Mouse (Mus musculus): Measurements from ENCODE around the gene Tcf25. TPM values are rescaled to one million over a fixed set of nuclear protein-coding genes. Genes with fewer than 3 reads are reported as not detected.
"Not testable (repeated sequence)": the region's sequence is repeated elsewhere in the genome, so short reads cannot be mapped to it uniquely, and the experiment has no call there.

The Tcf25 gene
- total RNA-seq, 2 experiments from 2014 or later, result 568 to 614 TPM

DNA sequence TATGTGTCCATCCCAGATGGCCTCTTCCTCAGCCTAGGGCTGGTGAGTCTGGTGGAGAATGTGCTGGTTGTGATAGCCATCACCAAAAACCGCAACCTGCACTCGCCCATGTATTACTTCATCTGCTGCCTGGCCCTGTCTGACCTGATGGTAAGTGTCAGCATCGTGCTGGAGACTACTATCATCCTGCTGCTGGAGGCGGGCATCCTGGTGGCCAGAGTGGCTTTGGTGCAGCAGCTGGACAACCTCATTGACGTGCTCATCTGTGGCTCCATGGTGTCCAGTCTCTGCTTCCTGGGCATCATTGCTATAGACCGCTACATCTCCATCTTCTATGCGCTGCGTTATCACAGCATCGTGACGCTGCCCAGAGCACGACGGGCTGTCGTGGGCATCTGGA lies 34.1 kb downstream of the Tcf25 start:
- intact Hi-C loops (cut with DNase I), result no loop called here
- DNase-seq (ENCODE audit: low spot score in 2 of 2), result no peak

DNA sequence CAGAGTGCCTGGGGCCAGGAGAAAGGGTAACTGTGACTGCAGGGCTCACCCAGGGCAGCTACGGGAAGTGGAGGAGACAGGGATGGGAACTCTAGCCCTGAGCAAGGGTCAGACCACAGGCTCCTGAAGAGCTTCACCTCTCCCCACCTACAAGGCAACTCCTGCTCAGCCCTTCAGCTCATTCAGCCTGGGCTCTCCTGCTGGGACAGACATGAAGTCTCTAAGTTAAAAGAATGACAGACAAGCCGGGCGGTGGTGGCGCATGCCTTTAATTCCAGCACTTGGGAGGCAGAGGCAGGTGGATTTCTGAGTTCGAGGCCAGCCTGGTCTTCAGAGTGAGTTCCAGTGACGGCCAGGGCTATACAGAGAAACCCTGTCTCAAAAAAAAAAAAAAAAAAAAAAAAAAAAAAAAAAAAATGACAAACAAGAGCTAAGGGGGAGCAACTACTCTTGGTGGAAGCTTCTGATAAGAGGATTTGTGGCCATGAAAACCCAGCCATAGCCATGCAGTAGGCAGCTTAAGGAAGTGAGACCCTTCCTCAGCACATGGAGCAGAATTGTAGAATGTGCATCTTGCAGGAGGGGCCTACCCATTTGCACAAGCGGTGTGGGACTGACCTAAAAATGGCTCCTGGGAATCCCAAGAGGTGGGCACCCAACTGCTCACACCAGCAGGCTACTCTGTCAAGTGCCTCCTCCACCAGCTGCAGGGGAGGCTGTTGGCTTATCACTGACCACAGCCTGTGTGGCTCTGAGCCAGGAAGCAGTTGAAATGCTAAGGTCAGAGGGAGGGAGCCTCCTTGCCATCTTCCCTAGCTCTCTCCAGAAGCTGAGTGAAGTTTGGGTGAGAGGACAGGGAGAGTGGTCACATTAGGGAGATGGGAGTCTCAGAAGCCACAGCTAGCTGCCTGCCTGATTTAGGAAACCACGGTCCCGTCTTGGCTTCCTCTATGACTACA lies 35.3 kb downstream of the Tcf25 start:
- no peak for DNase-seq (ENCODE audit: low spot score in 2 of 2)

DNA sequence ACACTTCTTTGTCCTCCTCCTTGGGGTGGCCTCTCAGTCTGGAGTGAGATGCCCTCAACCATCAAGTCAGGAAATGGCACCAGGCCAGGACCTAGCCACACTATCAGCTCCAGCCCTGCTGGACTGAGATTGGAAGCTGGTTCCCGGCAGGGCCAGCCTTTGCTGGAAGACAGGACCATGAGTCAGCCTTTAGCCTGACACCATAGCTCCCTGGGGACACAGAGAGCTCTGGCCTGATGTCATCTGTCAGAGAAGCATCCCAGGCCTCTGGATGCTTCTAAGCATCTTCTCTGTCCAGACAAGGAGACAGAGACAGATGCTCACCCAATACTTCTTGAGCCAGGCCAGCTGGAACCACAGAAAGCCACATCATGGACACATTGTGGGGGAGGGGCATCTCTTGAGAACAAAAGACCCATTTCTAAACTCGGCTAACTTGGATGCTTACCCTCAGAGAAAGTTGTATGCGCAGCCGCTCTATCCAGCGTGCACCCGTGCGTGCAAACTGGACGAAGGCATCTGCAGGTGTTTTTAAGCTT lies 36.6 kb downstream of the Tcf25 start:
- intact Hi-C loops (cut with DNase I), result no loop called here
- DNase-seq (ENCODE audit: low spot score in 2 of 2), result peak in 1 of 2 experiments; percentile 57

More for the DNA sequence above, 35.3 kb downstream of the Tcf25 start:
- intact Hi-C loops (cut with DNase I), result no loop called here

DNA sequence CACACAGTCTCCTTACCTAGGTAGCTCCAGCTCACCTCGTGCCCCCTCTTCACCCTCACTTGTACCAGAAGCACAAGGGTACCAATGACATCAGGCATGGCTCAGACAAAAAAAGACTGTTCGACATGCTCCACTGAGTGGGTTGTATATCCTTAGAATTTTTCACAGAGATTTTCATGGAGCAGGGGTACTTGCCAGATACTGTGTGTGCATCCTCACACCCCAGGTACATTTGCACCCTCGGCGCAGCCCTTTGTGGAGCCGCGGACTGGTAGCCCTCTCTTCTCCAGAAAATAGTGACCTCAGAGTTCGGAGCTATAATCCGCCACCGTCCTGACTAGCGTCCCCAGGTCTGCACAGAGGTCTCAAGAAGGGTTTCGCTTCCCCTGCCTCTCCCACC lies 37.2 kb downstream of the Tcf25 start:
- DNase-seq (ENCODE audit: low spot score in 2 of 2), result peak in 1 of 2 experiments; percentile 41
- intact Hi-C loops (cut with DNase I), result no loop called here

DNA sequence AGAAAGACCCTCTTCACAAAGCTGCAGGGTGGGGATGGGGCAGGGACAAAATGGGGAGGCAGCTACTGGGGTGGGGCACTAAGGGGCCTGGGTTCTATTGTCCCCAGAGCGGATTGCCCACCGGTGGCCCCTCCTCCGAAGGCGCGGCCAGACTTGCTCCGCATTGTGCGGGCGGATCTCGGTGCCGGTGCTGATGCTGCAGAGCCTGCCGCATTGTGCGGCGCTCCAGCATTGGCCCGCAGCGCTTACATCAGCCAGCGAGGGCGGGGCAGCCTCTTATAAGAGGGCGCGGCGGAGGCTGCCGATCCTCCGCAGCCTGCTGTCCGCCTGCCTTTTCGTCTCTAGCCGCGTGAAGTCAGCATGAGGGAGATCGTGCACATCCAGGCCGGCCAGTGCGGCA lies 37.7 kb downstream of the Tcf25 start, which contains the start of gene Tubb3:
Gene Tubb3 (plus strand): TSS at position 179 of the 400 bp plus-strand sequence.
- DNase-seq (ENCODE audit: low spot score in 2 of 2), result peak; percentile 90 to 96
- intact Hi-C loops (cut with DNase I), result no loop called here

DNA sequence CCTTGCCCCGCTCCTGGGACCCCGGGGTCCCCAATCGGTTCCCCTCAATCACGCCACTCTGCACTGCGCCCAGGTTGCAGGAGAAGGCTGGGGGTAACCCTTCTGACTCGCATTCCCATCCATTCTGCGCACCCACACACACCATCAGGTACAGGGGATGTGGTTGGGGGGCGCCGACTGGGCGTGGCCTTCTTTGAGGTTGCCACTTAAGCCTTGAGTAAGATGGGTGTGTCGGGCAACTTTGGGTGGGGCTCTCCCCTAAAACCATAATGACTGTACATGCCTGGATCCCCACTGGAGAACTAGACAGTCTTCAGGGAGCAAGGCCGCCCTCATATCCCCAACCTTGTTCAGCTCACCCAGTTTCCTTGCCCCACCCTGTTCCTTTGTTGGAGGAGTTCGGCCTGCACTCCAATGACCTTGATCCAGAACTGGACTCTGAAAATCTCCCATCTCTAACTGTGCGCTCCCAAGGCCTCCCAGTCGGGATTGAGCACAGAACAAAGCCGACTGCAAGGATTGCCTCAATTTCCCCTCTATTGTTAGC lies 38.3 kb downstream of the Tcf25 start:
- intact Hi-C loops (cut with DNase I), result no loop called here
- DNase-seq (ENCODE audit: low spot score in 2 of 2), result peak in 1 of 2 experiments; percentile 55

DNA sequence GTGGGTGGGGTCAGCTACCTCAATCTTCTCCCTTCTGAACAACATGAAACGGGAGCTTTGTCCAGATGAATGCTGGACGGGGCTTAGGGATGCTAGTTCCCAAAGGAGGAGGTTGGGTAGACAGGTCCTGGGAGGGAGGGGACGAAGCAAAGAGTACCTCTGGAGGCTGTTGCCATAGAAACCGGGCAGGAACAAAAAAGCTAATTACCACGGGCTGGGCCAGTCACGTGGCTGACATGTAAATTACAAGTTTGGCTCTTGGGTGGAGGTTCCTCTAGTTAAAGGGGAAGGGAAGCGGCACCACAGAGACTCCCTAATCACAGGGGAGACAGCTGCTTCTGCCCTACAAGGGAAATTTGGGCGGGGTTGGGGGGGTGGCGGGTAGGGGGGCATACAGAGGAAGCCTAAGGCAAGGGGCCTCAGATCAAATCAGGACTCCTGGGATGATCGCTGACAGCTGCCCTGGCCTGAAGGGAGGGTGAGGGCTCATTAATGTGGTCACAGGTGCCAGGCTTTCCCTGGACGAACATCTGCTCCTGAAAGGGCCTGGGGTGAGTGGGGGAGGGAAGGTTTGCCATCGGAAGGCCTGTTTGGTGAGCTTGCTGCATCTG lies 39.1 kb downstream of the Tcf25 start:
- intact Hi-C loops (cut with DNase I), result no loop called here
- DNase-seq (ENCODE audit: low spot score in 2 of 2), result peak; percentile 85 to 95

DNA sequence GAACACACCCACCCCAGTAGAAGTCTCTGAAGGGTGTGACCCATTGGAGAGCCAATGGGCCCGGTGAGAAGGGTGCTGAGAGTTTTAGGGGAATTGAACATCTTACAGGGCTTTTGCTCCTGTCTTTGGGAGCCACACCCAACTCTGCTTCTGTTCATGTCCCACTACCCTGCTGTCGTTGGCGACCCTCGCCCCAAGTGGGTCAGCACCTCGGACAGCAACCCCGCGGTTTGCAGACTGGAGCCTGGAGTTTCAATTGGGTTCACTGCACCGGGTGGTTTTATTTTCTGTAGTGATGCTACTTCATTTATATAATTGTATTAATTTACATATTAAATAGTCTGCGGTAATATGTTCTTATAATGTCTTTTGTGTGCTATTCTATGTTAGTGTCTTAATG lies 40.7 kb downstream of the Tcf25 start:
- intact Hi-C loops (cut with DNase I), result no loop called here
- DNase-seq (ENCODE audit: low spot score in 2 of 2), result no peak

DNA sequence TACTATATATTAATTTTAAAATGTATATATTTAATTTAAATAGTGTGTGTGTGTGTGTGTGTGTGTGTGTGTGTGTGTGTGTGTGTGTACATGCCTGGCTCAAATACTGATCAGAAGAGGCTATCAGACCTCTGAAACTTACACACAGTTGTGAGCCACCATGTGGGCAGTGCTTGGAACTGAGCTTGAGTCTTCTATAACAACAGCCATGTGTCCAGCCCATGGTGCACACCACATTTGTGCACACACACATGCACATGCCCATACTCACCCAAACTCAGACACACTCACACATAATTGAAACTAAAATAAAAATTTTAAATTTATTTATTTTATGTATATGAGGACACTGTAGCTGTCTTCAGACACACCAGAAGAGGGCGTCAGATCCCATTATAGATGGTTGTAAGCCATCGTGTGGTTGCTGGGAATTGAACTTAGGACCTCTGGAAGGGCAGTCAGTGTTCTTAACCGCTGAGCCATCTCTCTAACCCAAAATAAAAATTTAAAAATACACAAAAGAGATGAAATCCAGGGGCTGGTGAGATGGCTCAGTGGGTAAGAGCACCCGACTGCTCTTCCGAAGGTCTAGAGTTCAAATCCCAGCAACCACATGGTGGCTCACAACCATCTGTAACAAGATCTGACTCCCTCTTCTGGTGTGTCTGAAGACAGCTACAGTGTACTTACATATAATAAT lies 41.6 kb downstream of the Tcf25 start:
- DNase-seq (ENCODE audit: low spot score in 2 of 2); intact Hi-C loops (cut with DNase I): not testable (repeated sequence)

DNA sequence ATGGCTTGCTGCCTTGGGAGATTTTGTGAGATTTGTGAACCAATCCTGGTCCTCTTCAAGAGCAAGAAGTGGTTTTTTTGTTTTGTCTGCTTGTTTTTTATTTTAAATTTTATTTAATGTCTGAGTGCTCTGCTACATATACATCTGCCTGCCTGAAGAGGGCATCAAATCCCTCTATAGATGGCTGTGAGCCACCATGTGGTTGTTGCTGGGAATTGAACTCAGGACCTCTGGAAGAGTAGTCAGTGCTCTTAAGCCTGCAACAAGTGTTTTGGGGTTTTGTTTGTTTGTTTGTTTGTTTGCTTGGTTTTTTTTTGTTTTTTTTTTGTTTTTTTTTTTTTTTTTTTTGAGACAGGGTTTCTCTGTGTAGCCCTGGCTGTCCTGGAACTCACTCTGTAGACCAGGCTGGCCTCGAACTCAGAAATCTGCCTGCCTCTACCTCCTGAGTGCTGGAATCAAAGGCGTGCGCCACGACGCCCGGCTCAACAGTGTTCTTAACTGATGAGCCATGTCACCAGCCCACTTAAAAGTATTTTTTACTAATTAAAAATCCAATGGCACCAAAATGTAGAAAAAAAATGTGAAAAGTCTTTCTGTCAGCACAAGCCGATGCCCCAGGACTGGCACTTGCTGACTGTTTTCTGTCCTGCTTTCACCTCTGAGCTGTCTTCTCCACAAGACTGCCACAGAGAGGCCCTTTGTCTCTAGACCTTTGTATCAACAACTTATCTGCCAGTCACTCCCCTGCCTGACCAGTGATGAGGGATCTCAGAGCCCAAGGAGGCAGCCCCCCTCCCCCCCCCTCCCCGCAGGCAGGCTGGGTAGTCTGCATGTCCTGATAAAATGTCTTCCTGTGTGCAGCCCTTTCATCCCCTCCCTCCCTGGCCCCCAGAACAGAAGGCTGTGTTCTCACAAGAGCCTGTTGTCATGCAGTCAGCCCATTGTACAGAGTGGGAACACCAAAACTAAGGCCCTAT lies 42.7 kb downstream of the Tcf25 start:
- intact Hi-C loops (cut with DNase I), result no loop called here
- peak in 1 of 2 experiments; percentile 62 for DNase-seq (ENCODE audit: low spot score in 2 of 2)

DNA sequence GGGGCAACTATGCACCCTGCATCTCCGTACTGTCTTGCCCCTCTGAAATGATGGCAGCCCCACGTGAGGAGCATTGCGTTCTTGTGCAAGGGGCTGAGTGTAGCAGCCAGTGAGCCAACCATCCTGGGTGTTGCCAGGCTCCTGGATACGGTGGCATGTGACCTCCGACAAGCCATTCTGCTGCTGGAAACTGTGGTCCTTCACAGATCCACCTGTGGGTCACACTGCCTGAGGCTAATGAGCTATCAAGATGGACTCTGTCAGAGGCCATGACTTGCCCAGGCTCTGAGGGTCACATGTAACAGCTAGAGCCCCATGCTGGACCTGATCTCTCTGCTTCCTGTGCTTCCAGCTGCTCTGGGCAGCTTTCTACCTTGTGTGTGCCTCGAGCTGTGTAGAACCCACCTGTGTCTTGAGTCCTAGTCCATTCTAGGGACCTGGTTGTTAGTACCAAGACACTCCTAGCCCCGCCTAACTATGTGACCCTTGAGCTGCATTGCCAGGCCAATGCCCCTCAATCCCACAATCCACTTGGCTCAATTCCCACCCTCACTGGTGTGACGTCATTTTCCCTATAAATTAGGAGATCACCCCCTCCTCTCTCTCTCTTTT lies 43.5 kb downstream of the Tcf25 start:
- intact Hi-C loops (cut with DNase I), result no loop called here
- no peak for DNase-seq (ENCODE audit: low spot score in 2 of 2)

DNA sequence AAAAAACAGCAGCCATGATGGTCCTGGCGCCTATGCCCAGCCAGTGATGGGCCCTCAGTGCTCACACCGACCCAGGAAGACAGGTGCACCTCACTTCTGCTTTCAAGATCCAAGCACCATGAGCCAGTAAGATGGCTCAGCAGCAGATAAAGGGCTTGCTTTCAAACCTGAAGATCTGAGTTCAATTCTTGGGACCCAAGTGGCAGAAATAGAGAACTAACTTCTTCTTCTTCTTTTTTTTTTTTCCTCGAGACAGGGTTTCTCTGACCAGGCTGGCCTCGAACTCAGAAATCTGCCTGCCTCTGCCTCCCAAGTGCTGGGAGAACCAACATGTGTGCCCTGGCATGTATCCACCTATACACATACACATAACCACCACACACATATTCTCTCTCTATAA lies 46.2 kb downstream of the Tcf25 start:
- intact Hi-C loops (cut with DNase I), result no loop called here
- no peak for DNase-seq (ENCODE audit: low spot score in 2 of 2)

DNA sequence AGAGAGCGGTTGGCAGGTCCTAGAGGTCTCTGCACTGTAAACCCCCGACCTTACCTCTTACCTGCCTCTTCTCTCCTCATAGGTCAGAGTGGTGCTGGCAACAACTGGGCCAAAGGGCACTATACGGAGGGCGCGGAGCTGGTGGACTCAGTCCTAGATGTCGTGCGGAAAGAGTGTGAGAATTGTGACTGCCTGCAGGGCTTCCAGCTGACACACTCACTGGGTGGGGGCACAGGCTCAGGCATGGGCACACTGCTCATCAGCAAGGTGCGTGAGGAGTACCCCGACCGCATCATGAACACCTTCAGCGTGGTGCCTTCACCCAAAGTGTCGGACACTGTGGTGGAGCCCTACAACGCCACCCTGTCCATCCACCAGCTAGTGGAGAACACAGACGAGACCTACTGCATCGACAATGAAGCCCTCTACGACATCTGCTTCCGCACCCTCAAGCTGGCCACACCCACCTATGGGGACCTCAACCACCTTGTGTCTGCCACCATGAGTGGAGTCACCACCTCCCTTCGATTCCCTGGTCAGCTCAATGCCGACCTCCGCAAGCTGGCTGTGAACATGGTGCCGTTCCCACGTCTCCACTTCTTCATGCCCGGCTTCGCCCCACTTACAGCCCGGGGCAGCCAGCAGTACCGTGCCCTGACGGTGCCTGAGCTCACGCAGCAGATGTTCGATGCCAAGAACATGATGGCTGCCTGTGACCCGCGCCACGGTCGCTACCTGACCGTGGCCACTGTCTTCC lies 47.1 kb downstream of the Tcf25 start:
- no peak for DNase-seq (ENCODE audit: low spot score in 2 of 2)
- intact Hi-C loops (cut with DNase I), result no loop called here

DNA sequence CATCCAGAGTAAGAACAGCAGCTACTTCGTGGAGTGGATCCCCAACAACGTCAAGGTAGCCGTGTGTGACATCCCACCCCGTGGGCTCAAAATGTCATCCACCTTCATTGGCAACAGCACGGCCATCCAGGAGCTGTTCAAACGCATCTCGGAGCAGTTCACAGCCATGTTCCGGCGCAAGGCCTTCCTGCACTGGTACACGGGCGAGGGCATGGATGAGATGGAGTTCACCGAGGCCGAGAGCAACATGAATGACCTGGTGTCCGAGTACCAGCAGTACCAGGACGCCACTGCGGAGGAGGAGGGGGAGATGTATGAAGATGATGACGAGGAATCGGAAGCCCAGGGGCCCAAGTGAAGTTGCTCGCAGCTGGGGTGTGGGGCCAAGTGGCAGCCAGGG lies 47.8 kb downstream of the Tcf25 start:
- intact Hi-C loops (cut with DNase I), result no loop called here

DNA sequence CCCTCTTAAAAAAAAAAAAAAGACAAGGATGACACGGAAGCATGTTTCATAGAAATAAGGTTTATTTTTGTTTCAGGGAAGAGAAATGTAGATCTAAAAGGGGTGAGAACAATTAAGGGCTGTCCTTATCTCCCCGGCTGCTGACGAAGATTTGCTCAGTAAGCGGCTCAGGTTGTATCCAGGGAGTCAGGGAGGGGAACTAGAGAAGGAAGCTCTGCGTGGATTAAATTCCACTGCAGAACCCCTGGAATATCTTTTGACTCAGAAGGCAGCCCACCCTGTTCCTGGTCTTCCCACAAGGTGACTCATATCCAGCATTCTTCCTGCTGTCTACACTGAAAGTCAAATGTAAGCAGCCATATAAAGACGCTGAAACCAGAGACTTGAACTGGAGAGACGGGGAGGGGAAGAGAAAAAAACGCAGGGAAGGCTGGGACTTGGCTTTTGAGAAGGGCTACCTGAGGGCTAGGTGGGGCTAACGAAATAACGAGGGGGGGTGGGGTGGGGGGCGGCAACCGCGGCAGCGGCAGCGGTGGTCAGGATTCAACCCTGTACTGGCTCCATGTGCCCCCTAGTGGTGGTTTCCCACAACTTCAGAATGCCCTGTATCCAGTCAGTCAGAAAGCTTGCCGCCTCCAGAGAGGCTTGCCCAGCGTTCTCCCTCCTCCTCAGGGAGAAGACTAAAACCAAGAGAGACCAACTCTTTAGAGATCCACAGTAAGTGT lies 48.7 kb downstream of the Tcf25 start:
- intact Hi-C loops (cut with DNase I), result loop anchor here (1.0 kb wide), 1 partner anchor 14 kb away; no protein-coding TSS in a partner anchor
- peak; percentile 85 to 93 for DNase-seq (ENCODE audit: low spot score in 2 of 2)

More for the DNA sequence above, 47.8 kb downstream of the Tcf25 start:
- no peak for DNase-seq (ENCODE audit: low spot score in 2 of 2)

DNA sequence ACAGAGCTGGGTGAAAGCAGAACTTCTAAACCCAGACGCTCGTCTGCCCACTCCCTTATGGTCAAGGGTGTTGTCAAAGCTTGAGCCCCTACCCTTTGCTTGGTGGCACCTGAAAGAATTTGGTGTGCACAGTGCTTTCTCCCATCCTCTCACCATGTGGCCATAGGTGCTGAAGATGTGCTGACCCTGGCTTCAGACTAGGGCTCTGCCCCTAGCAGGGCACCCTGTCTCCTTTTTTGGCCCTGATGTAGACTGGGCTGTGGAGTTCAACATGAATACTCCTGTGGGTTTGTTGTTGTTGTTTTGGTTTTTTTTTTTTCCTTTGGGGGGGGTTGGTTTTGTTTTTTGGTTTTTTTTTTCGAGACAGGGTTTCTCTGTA lies 49.2 kb downstream of the Tcf25 start:
- DNase-seq (ENCODE audit: low spot score in 2 of 2), result no peak
- intact Hi-C loops (cut with DNase I), result loop anchor here (1.0 kb wide), 1 partner anchor 14 kb away; no protein-coding TSS in a partner anchor

DNA sequence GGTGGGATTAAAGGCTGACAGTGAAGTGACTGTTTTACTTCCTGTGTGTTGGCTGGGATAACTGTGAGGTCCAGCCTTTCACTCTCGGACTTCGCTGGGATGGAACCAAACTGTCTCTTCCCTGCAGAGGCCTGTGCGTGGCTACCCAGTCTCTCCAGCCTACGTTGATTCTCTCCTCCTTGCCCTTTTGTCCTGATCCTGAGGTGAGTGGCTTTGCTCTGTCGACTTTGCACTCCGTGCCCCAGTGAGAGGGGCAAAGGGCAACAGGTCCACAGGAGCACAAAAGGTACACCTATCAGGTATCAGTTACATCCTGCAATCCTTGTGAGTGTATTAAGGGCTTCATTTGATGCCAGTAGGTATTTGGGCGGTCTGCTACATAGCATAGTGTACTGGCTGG lies 49.9 kb downstream of the Tcf25 start, which contains the start of gene Def8:
Gene Def8 (plus strand): TSS at position 87 of the 400 bp plus-strand sequence.
- no peak for DNase-seq (ENCODE audit: low spot score in 2 of 2)
- intact Hi-C loops (cut with DNase I), result no loop called here
